Mouse (Mus musculus) heart, postnatal 0 days (tissue): ENCODE measurements at regions not wholly inside any gene's neighbourhood (a gene's known extent, or its start where the extent isn't known, plus 50 kb on each side); places are given as distances from the start of the nearest gene placed in this dataset.

Experiments used
- ATAC-seq: fragments of 200-750 bp; cut with Nextera tagmentation; 2 replicates; pipeline ENCODE4 v1.8.0; 2017; ENCODE audit warnings: low read depth, moderate number of reproducible peaks, moderate library complexity; ENCODE audit not compliant: insufficient read depth
- DNase-seq: peaks from one replicate; pipeline ENCODE4 v3.0.0-alpha.2; 2016; ENCODE audit warnings: low spot score
- H3K27ac ChIP-seq: fragments of 300-500 bp; sonication (generic); 2 replicates; pipeline ENCODE4 v1.5.1; 2014; ENCODE audit warnings: low read depth, mild to moderate bottlenecking
- H3K27me3 ChIP-seq: fragments of 300-500 bp; sonication (generic); 2 replicates; pipeline ENCODE4 v1.6.1; 2014; ENCODE audit warnings: low read length, mixed read lengths; ENCODE audit not compliant: control insufficient read depth, insufficient read depth
- H3K36me3 ChIP-seq: fragments of 300-500 bp; sonication (generic); replicated peaks from 2 replicates; pipeline ENCODE4 v1.6.1; 2014; ENCODE audit warnings: low read length, mixed read lengths; ENCODE audit not compliant: control insufficient read depth, insufficient read depth
- H3K4me1 ChIP-seq: fragments of 300-500 bp; sonication (generic); 2 replicates; pipeline ENCODE4 v1.6.1; 2014; ENCODE audit warnings: antibody characterized with exemption; ENCODE audit not compliant: control insufficient read depth, insufficient read depth
- H3K4me2 ChIP-seq: fragments of 300-500 bp; sonication (generic); 2 replicates; pipeline ENCODE4 v1.6.1; 2014; ENCODE audit warnings: low read depth, mild to moderate bottlenecking, low read length, moderate library complexity
- H3K4me3 ChIP-seq: fragments of 300-500 bp; sonication (generic); 2 replicates; pipeline ENCODE4 v1.5.1; 2014; ENCODE audit warnings: low read depth, low read length
- H3K9ac ChIP-seq: fragments of 300-500 bp; sonication (generic); replicated peaks from 2 replicates; pipeline ENCODE4 v1.6.1; 2014; ENCODE audit warnings: low read depth, low read length, mixed read lengths
- H3K9me3 ChIP-seq: fragments of 300-500 bp; sonication (generic); replicated peaks from 2 replicates; pipeline ENCODE4 v1.6.1; 2016; ENCODE audit warnings: low read length; ENCODE audit not compliant: control insufficient read depth
- CTCF ChIP-seq: IDR thresholded peaks from 2 replicates; pipeline ENCODE4 v1.5.1; 2016; ENCODE audit warnings: antibody characterized with exemption, control low read depth, low read depth
- EP300 ChIP-seq: IDR thresholded peaks from 2 replicates; pipeline ENCODE4 v1.6.1; 2016; ENCODE audit warnings: antibody characterized with exemption, low read depth
- WGBS: fragments of 180-500 bp; shearing (Covaris S2); extraction: QIAGEN DNeasy Blood & Tissue Kit; methylation state at CpG from one replicate; pipeline ENCODE4 v1.1.7; 2014; 5-methylcytosine and 5-hydroxymethylcytosine counted together

DNA sequence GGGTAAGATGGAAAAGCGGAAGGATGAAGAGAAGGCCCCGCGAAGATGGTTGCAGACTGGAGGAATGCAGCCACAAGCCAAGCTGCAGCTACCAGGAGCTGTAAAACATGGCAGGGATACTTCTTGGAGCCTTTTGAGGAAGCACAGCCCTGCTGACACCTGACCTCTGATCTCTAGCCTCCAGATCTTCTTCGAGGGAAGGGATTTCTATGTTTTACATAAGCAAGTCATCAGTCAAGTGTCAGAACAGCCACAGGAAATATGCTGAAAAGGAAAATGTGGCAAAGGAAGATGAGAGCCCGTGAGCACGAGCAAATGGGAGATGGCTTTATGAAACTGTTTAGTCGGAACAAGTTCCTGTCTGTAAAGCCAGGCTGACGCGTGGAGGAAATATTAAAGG is 219.1 kb downstream of the Tshz3 start:
- Histone ChIP-seq H3K9me3 (no peaks in the 10 kb centered on the region), H3K27ac (no peak overlapping the region), H3K36me3 (no peaks in the 10 kb centered on the region), H3K4me1 (0 out of 2 replicates have a peak, but pooled peaks cover 4% of the 10 kb centered on the region), H3K27me3 (no peaks in the 10 kb centered on the region), H3K4me3 (no peak overlapping the region), H3K4me2 (no peak overlapping the region), H3K9ac (no peak overlapping the region)
- TF ChIP-seq EP300 (no peak), CTCF (no peak)
- ATAC-seq, result no peak
- WGBS, result 72% methylated on average over 9 of the region's 9 CpGs
- no peak for DNase-seq

DNA sequence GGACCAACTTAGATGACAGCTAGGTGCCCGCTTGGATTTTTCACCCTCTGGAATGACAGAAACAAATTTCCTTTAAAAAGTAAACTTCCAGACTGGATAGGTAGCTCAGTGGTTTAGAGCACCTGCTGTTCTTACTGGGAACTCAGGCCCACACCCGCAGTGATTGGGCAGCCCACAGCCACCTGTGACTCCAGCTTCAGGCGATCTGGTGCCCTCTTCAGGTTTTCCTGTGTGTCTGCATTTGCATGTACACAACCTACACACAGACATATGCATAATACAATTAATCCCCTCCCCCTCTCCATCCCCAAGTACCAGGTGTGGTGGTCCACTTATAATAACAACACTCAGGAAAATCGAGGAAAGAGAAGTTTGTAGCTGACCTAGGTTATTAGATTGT is 221.5 kb downstream of the Tshz3 start:
- Histone ChIP-seq H3K9me3 (no peaks in the 10 kb centered on the region), H3K4me1 (0 out of 2 replicates have a peak, but pooled peaks cover under 1% of the 10 kb centered on the region), H3K36me3 (no peaks in the 10 kb centered on the region), H3K27me3 (no peaks in the 10 kb centered on the region), H3K9ac (no peak overlapping the region), H3K27ac (no peak overlapping the region), H3K4me2 (no peak overlapping the region), H3K4me3 (no peak overlapping the region)
- 76% methylated on average over 4 of the region's 4 CpGs for WGBS
- DNase-seq (no peak), ATAC-seq (no peak)
- no peak for TF ChIP-seq EP300
- no peak for TF ChIP-seq CTCF

DNA sequence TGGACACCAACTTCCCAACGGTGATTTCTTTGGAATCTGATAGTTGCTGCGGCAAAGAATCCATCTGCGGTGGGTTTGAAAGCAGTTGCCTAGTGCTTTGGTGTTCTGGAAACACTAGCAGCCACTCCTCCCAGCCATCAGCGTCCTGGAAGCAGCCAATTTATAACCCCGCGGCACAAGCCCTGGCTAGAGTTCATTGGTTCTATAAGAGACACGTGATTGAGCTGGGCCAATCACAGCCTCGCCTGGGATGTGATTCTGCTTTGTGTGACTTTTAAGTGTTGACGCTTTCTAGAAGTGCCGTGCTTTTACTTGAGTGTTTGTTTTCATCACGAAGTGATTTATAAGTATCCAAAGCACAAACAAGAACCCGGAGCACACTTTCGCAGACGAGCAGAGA is 223.1 kb downstream of the Tshz3 start:
- Histone ChIP-seq H3K9me3 (no peaks in the 10 kb centered on the region), H3K4me1 (no peaks in the 10 kb centered on the region), H3K9ac (no peak overlapping the region), H3K4me2 (peak overlapping the region; percentile 33; the same call in 1 of the 2 replicates), H3K27me3 (no peaks in the 10 kb centered on the region), H3K27ac (no peak overlapping the region), H3K36me3 (no peaks in the 10 kb centered on the region), H3K4me3 (no peak overlapping the region)
- peak; percentile 32 for DNase-seq
- WGBS, result 50% methylated on average over 14 of the region's 14 CpGs
- peak; percentile 72; the same call in 1 of the 2 replicates for ATAC-seq
- TF ChIP-seq EP300, result no peak
- TF ChIP-seq CTCF, result no peak

DNA sequence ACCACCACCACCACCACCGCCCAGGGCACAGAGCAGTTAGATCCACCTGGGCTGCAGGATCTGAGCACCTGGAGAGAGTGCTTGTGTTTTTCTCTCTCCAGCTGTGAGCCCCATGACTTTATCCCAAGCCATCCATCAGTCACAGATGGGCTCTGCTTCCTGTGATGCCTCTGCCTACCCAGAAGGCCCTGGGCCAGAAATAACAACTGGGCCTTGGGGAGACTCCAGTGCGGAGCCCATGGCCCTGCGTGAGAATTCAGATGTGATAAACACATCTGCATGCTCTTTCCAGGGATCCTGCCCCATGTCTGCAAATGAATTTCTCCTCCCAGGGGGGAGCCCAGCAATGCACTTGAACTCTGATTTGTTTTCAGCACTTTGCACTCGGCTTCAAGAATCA is 235.6 kb downstream of the Tshz3 start:
- Histone ChIP-seq H3K4me1 (no peaks in the 10 kb centered on the region), H3K9ac (no peak overlapping the region), H3K4me3 (no peak overlapping the region), H3K27ac (no peak overlapping the region), H3K36me3 (no peaks in the 10 kb centered on the region), H3K9me3 (no peaks in the 10 kb centered on the region), H3K4me2 (no peak overlapping the region), H3K27me3 (no peaks in the 10 kb centered on the region)
- TF ChIP-seq EP300 (no peak), CTCF (no peak)
- WGBS, result 76% methylated on average over 4 of the region's 4 CpGs
- DNase-seq (no peak), ATAC-seq (no peak)

DNA sequence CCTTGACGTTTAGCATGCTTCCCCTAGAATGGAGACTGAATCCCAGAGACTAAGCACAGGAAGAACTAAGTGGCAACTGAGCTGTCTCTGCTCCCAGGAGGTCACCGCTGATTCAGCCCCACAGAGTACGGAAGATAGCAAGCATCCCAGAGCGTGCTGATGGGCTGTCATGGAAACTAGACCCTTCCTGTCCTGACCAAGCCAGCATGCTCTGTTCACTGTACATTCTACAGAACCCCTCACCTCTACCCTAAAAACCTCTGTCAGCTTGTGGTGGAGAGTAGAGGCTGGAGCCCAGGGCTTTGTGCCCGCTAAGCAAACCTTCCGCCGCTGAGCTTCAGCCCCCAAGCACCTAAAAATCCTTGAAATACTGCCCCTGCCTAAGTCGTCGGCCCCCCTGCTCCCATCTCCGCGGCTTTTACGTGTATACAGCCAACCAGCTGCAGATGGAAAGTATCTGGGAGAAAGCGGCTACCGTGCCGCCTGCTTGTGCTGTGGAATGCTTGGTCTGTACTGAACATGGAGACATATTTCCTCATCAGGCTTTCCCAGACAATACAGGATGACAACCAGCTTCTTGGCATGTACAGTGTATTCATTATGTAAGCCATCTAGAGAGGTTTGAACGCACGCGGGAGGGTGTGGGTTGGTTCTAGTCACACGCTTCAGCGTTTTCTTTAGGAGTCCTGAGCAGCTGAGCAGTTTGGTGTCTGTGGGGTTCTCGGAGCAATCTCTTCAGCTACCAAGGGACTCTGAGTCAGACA is 237.1 kb downstream of the Tshz3 start:
- Histone ChIP-seq H3K4me3 (no peak overlapping the region), H3K27me3 (no peaks in the 10 kb centered on the region), H3K9me3 (no peaks in the 10 kb centered on the region), H3K36me3 (no peaks in the 10 kb centered on the region), H3K27ac (no peak overlapping the region), H3K4me2 (no peak overlapping the region), H3K4me1 (no peaks in the 10 kb centered on the region), H3K9ac (no peak overlapping the region)
- TF ChIP-seq EP300 (no peak), CTCF (no peak)
- ATAC-seq (no peak), DNase-seq (no peak)
- 78% methylated on average over 21 of the region's 21 CpGs for WGBS

DNA sequence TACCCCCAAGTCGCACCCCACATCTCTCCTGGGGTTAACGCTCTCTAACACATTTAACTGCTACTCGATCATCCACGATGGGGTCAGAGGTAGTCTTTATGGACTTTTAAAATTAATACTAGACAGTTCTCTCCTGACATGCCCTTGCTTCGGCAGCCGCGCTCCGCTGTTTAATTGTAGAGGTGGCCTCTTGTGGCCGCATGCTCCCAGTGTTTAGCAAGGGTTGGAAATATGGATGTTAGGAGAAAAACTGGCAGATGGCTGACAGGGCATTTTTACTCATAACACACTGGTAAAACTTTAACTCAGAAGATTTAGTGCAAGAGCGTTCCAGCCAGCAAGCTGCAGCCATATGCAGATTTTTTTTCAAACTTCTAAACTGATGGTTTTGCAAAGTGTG is 242.7 kb downstream of the Tshz3 start:
- Histone ChIP-seq H3K27me3 (no peaks in the 10 kb centered on the region), H3K4me2 (no peak overlapping the region), H3K27ac (no peak overlapping the region), H3K36me3 (no peaks in the 10 kb centered on the region), H3K9me3 (no peaks in the 10 kb centered on the region), H3K9ac (no peak overlapping the region), H3K4me1 (no peaks in the 10 kb centered on the region), H3K4me3 (no peak overlapping the region)
- ATAC-seq (no peak), DNase-seq (no peak)
- no peak for TF ChIP-seq CTCF
- TF ChIP-seq EP300, result no peak
- WGBS, result 91% methylated on average over 10 of the region's 10 CpGs
